Mouse (Mus musculus): ENCODE data around the gene Fam19a1.

DNA sequence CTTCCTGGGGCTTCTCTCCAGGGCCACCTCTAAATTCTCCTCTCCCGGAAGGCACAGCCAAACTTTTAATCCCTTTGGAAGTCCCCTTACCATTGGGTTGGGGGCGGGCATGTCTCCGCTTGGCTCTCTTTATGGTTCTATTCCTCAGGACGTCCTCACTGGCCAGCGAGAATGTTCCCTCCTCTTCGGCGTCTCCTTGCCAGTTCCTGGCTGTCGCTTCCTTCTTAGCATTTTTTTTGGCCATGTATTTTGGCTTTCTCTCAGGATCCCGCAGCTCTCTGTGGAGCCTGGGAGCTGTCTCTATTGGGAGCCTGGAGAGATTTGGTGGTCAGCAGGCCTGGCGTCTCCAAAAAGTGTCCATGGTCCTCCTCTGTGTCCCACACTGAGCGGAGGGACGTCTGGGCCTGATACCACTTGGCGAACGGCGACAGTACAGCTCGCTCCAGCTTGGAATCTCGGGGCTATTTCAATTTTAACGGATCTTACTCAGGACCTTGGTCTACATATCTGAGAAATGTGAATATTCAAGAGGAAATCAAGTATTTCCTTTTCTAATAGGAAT lies 52.9 kb downstream of the Fam19a1 start, which contains the start of gene 1700123L14Rik:
- TF ChIP-seq CTCF (IDR thresholded peaks at IDR 0.05; ENCODE audit: low read depth, low read length) (no peak), GATA1 (IDR thresholded peaks at IDR 0.05; ENCODE audit: borderline replicate concordance, low read length) (no peak), TAL1 (conservative IDR thresholded peaks at IDR 0.05; ENCODE audit: low read depth, low read length) (no peak), GATA2 (IDR thresholded peaks at IDR 0.05; ENCODE audit: borderline replicate concordance, low read depth, low read length) (no peak)

Measured in G1E (cell line).